Mouse (Mus musculus) lung, postnatal 0 days (tissue): ENCODE measurements at regions not wholly inside any gene's neighbourhood (a gene's known extent, or its start where the extent isn't known, plus 50 kb on each side); places are given as distances from the start of the nearest gene placed in this dataset.

Experiments
- CTCF ChIP-seq: IDR thresholded peaks from 2 replicates; pipeline ENCODE4 v1.5.1; 2016; ENCODE audit warnings: antibody characterized with exemption, mild to moderate bottlenecking
- EP300 ChIP-seq: IDR thresholded peaks from 2 replicates; pipeline ENCODE4 v1.6.1; 2016; ENCODE audit warnings: antibody characterized with exemption, mild to moderate bottlenecking, control low read depth

DNA sequence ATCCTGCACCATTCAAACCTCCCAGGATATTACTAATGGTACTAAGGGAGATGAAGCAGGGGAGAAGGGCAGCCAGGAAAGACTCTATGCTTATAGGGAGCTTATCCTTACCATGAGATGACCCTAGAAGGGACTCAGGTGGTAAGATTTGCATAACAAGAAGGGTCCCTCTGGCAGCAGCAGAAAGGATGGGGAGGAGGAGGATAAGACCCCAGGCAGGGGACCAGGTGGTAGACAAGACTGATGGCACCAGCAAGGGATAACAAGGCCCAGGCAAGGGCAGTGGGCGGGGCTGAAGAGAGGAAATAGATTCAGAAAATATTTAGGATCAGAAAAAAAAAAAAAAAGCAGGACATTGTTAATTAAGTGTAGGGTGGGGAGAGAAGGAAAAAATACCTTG, 245.7 kb upstream of the Rsrc1 start:
- TF ChIP-seq CTCF (no peak), EP300 (no peak)
